Mouse (Mus musculus): ENCODE data around the gene Gper1. TPM values are rescaled to one million over a fixed set of nuclear protein-coding genes. Genes with fewer than 3 reads are reported as not detected.

Gene Gper1
- polyA plus RNA-seq, 1 experiment from 2014 or later: not detected

- no peaks in the 10 kb centered on the region for H3K36me3 ChIP-seq (ENCODE audit: inconsistent target)
- WGBS (ENCODE audit: missing documents): 0% methylated on average over 8 of the region's 10 CpGs
- H3K27ac ChIP-seq: no peak overlapping the region
- peaks cover 4% of the 10 kb centered on the region; the same call in 1 of the 2 replicates for H3K79me2 ChIP-seq (ENCODE audit: inconsistent target)
- peak overlapping the region; percentile 54 for H3K4me3 ChIP-seq (ENCODE audit: inconsistent target)
Observed at GRCm38 (mm10) chr5:139459938-139460337, 37.0 kb downstream of the Gper1 start.

- 9% methylated on average over 39 of the region's 42 CpGs for WGBS (ENCODE audit: missing documents)
- peak within 1 kb of the TSS; percentile 54 for H3K4me3 ChIP-seq (ENCODE audit: inconsistent target)
- H3K36me3 ChIP-seq (ENCODE audit: inconsistent target): no peaks in the 10 kb centered on the region
Observed at GRCm38 (mm10) chr5:139460384-139461067, 37.6 kb downstream of the Gper1 start, which contains the start of gene 3110082I17Rik. Gene 3110082I17Rik, minus strand, starts transcription at chr5:139460527.

GRCm38 (mm10) chr5:139464874-139465273 is 41.9 kb downstream of the Gper1 start:
- no peaks in the 10 kb centered on the region; the same call in 1 of the 2 replicates for H3K79me2 ChIP-seq (ENCODE audit: inconsistent target)
- no peak overlapping the region for H3K4me3 ChIP-seq (ENCODE audit: inconsistent target)
- H3K27ac ChIP-seq: peak overlapping the region; percentile 82
- no peaks in the 10 kb centered on the region for H3K36me3 ChIP-seq (ENCODE audit: inconsistent target)
- WGBS (ENCODE audit: missing documents): 8% methylated on average over 4 of the region's 4 CpGs

More at GRCm38 (mm10) chr5:139460384-139461067, 37.6 kb downstream of the Gper1 start, which contains the start of gene 3110082I17Rik:
- Histone ChIP-seq H3K79me2 (ENCODE audit: inconsistent target) (peaks cover 4% of the 10 kb centered on the region; the same call in 1 of the 2 replicates), H3K27ac (no peak within 1 kb of the TSS)

GRCm38 (mm10) chr5:139466373-139466772 is 43.4 kb downstream of the Gper1 start:
- 79% methylated on average over 2 of the region's 2 CpGs for WGBS (ENCODE audit: missing documents)
- Histone ChIP-seq H3K79me2 (ENCODE audit: inconsistent target) (no peaks in the 10 kb centered on the region), H3K27ac (no peak overlapping the region), H3K4me3 (ENCODE audit: inconsistent target) (no peak overlapping the region), H3K36me3 (ENCODE audit: inconsistent target) (peaks cover 6% of the 10 kb centered on the region; the same call in 1 of the 2 replicates)

- Histone ChIP-seq H3K27ac (no peak overlapping the region), H3K79me2 (ENCODE audit: inconsistent target) (no peaks in the 10 kb centered on the region), H3K36me3 (ENCODE audit: inconsistent target) (peaks cover 10% of the 10 kb centered on the region; the same call in 1 of the 2 replicates), H3K4me3 (ENCODE audit: inconsistent target) (no peak overlapping the region)
- WGBS (ENCODE audit: missing documents): 78% methylated on average over 4 of the region's 4 CpGs
Observed at GRCm38 (mm10) chr5:139466801-139467200, 43.9 kb downstream of the Gper1 start.

GRCm38 (mm10) chr5:139467998-139468397 is 45.0 kb downstream of the Gper1 start:
- Histone ChIP-seq H3K36me3 (ENCODE audit: inconsistent target) (peaks cover 22% of the 10 kb centered on the region), H3K4me3 (ENCODE audit: inconsistent target) (no peak overlapping the region), H3K27ac (no peak overlapping the region), H3K79me2 (ENCODE audit: inconsistent target) (no peaks in the 10 kb centered on the region; the same call in 1 of the 2 replicates)
- WGBS (ENCODE audit: missing documents): 68% methylated on average over 5 of the region's 5 CpGs

GRCm38 (mm10) chr5:139474741-139475140 is 51.8 kb downstream of the Gper1 start:
- H3K36me3 ChIP-seq (ENCODE audit: inconsistent target): peaks cover 73% of the 10 kb centered on the region
- H3K27ac ChIP-seq: no peak overlapping the region
- 92% methylated on average over 8 of the region's 9 CpGs for WGBS (ENCODE audit: missing documents)
- peaks cover 63% of the 10 kb centered on the region for H3K79me2 ChIP-seq (ENCODE audit: inconsistent target)
- H3K4me3 ChIP-seq (ENCODE audit: inconsistent target): no peak overlapping the region

Other genes starting within 250 kb of the Gper1 start
- gene Sun1, start 222.5 kb upstream of the Gper1 start, polyA plus RNA-seq (2018): 7.6 to 17.2 TPM (median 10.7 TPM) in 3 replicates
- 20.1 to 39.0 TPM (median 34.2 TPM) in 3 replicates for gene Get4, start 170.8 kb upstream of the Gper1 start, polyA plus RNA-seq (2018)
- gene Adap1, start 97.5 kb upstream of the Gper1 start, polyA plus RNA-seq (2018): 40.4 to 55.9 TPM (median 47.4 TPM) in 3 replicates
- 15.7 to 21.8 TPM (median 18.8 TPM) in 3 replicates for gene Cox19, start 71.7 kb upstream of the Gper1 start, polyA plus RNA-seq (2018)
- not detected in 3 replicates for gene Cyp2w1, start 70.5 kb upstream of the Gper1 start, polyA plus RNA-seq (2018)
- gene Gpr146, start 45.5 kb upstream of the Gper1 start, polyA plus RNA-seq (2018): 14.0 to 34.3 TPM (median 20.6 TPM) in 3 replicates
- 3.5 to 9.1 TPM (median 7.6 TPM) in 3 replicates for gene C130050O18Rik, start 17.9 kb upstream of the Gper1 start, polyA plus RNA-seq (2018)
- 12.7 to 32.4 TPM (median 24.1 TPM) in 3 replicates for gene 3110082I17Rik, start 37.4 kb downstream of the Gper1 start, polyA plus RNA-seq (2018)
- gene Zfand2a, start 61.4 kb downstream of the Gper1 start, polyA plus RNA-seq (2018): 68.1 to 90.9 TPM (median 76.5 TPM) in 3 replicates
- gene Uncx, start 120.3 kb downstream of the Gper1 start, polyA plus RNA-seq (2018): not detected in 3 replicates